Mouse (Mus musculus): Measurements from ENCODE around the gene Ifitm5. TPM values are rescaled to one million over a fixed set of nuclear protein-coding genes. Genes with fewer than 3 reads are reported as not detected.

Ifitm5 gene
- total RNA-seq, 1 experiment from 2014 or later = not detected

DNA sequence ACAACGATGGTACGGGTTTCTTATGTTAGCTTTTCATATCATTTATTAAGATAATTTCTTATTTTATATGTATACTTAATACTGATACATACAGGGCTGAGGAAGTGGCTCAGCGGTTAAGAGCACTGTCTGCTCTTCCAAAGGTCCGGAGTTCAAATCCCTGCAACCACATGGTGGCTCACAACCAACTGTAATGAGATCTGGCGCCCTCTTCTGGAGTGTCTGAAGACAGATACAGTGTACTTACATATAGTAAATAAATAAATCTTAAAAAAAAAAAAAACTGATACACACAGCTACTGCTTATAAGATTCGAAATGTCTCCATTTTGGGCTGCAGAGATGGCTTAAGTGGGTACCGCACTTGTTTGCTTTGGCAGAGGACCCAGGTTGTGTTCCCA lies 42.4 kb downstream of the Ifitm5 start:
- ATAC-seq (replicated peaks; ENCODE audit: low read depth, poor library complexity, severe bottlenecking) = no peak

DNA sequence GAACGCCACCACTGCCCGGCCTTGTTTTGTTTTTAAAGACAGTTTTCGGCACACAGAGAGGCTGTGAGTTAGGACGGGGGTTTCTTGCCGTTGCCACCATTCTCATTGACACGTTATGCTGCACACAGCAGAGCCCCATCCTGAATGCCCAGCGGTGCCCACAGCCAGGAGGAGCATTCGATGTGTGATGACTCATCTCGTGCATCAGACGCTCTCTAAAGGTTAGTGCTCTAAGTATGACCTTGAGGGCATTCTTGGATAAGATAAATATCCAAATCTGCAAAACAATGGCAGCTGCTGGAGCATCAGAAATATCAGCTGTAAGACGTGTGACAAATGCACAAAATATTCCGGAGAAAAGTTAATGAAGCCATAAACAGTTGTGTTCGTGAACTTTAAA lies 43.0 kb downstream of the Ifitm5 start:
- ATAC-seq (replicated peaks; ENCODE audit: low read depth, poor library complexity, severe bottlenecking) = no peak

DNA sequence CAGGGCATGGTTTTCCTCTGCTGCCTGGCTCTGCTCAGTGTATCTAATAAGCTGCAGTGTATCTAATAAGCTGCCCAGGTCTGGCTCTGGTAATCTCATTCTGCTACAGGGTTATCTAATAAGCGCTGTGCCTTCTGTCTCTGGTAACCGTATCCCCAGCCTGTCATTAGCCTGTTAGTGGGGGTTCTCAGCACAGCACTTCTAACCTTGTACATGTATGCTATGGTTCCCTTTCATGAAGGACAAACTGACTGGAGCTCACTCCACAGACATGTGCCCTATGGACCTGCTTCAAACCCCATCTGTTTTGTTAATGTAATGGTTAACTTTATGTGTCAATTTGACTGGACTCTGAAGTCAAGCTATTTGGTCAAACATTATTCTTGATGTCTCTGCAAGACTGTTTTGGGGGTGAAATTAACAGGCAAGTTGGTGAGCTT lies 44.4 kb downstream of the Ifitm5 start:
- ATAC-seq (replicated peaks; ENCODE audit: low read depth, poor library complexity, severe bottlenecking) = no peak

DNA sequence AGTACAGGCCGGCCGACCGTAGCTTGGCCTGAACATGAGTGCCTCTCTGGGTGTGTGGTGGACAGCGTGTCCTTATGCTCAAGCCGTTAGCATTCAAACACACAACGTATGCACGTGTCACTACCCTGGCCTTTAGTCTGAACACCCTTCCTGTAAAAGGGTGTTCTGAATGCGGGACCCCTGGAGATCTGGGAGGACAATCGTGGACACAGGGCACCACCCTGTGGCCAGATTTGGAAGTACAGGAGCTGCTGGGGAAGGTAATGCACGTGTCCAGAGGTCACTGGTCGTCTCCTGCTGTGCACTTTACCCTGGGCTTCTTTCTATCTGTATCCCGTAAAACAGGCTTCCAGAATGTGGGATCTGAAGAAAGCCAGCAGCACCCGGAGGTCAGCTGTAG lies 46.9 kb downstream of the Ifitm5 start:
- ATAC-seq (replicated peaks; ENCODE audit: low read depth, poor library complexity, severe bottlenecking) = peak; percentile 86

DNA sequence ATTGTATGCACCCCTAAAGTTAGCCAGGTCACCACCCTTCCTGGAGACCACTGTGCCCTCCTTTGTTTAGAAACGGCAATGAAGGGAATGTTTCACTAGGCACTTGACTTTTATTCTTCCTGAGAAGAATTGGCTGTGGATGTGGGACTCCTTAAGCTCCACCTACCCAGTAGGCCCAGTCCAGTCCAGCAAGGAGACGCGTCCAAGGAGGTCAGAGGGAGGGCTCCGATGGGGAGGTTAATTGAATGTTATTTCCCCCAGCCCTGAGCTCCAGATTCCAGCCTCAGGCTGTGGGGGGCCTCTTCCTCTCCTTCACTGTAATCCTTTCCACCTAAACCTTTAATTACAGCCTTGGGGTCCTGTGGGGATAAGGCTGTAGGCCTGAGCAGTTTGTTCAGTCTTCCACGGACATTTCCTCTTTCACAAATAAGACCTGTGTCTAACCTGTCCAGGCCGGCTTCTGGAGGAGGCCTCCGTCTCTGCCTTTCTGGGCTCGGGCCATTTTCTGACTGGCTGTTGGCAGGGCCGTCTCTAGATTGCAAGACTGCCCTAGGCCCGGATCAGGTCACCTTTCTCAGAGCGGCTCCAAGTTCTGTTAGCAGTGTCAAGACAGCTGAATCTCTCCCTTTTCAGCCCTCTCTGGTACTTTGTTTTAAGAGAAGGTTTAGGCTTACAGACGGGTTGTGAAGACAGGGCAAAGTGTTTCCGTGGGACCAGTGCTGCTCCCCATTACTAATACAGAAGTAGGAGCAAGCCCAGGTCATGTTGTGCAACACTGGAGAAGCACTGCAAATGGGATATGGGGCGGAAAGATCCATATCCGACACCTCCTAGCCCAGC lies 47.8 kb downstream of the Ifitm5 start:
- no peak for ATAC-seq (replicated peaks; ENCODE audit: low read depth, poor library complexity, severe bottlenecking)

DNA sequence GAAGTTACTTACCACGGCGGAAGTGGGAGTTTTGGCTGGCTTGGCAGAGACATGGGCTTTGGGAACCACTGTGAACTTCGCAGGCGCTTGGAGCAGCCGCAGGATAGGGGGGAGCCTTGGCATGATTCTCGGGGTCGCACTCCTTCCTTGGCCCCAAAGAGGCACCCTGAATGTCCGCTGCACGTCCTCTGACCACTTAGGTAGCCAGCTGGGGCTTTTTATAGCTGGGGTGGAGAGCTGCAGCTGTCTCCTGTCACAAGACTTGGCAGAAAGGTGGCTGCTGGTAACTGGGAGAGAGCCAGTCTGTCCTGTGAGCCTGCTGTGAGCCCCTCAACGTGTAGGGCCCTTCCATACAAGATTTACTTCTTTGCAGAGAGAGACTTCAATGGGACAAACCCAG lies 49.9 kb downstream of the Ifitm5 start, which contains the start of gene Cox8b:
TSS of gene Cox8b (minus strand) at position 227 of the 400 bp plus-strand sequence.
- ATAC-seq (replicated peaks; ENCODE audit: low read depth, poor library complexity, severe bottlenecking) = no peak

DNA sequence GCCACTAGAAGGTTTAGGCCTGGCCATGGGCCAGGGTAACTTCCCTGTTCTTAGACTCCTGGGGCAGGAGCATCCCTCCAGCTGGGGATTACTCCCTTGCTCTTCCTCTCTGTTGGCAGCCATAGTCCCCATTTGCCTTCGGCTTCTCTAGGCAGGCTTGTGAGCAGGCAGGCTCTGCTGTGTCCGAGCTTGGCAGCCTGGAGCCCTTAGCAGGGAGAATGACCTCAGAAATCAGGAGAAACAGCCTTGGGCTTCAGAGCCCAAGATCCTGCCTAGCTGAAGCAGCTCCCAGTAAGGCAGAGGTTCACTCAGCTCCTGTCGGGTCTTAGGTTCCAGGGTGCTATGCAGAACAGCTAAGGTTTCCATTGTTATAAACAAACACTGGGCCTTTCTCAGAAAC lies 51.0 kb downstream of the Ifitm5 start:
- ATAC-seq (replicated peaks; ENCODE audit: low read depth, poor library complexity, severe bottlenecking) = no peak

Other genes starting within 250 kb of the Ifitm5 start
- not detected in 2 replicates for gene Cyp2e1, start 186.6 kb downstream of the Ifitm5 start, total RNA-seq (2017)
- 0.15 and 0.23 TPM in 2 replicates for gene Syce1, start 162.4 kb downstream of the Ifitm5 start, total RNA-seq (2017)
- gene Zfp941, start 128.1 kb downstream of the Ifitm5 start, total RNA-seq (2017) = 1.5 and 3.0 TPM in 2 replicates
- not detected in 2 replicates for gene Urah, start 115.3 kb downstream of the Ifitm5 start, total RNA-seq (2017)
- not detected in 2 replicates for gene Scgb1c1, start 104.7 kb downstream of the Ifitm5 start, total RNA-seq (2017)
- gene Odf3, start 102.5 kb downstream of the Ifitm5 start, total RNA-seq (2017) = not detected in 2 replicates
- 0.50 TPM in 1 of 2 replicates, not detected in the other for gene Gm45785, start 94.0 kb downstream of the Ifitm5 start, total RNA-seq (2017)
- gene Ric8a, start 93.3 kb downstream of the Ifitm5 start, total RNA-seq (2017) = 36.0 and 38.0 TPM in 2 replicates
- 13.8 and 24.0 TPM in 2 replicates for gene Bet1l, start 92.7 kb downstream of the Ifitm5 start, total RNA-seq (2017)
- gene Psmd13, start 68.3 kb downstream of the Ifitm5 start, total RNA-seq (2017) = 182 and 184 TPM in 2 replicates
- gene Sirt3, start 68.0 kb downstream of the Ifitm5 start, total RNA-seq (2017) = 34.3 and 38.6 TPM in 2 replicates
- gene Cox8b, start 49.8 kb downstream of the Ifitm5 start, total RNA-seq (2017) = not detected in 2 replicates
- 0.18 and 0.49 TPM in 2 replicates for gene Nlrp6, start 29.4 kb downstream of the Ifitm5 start, total RNA-seq (2017)
- gene Pgghg, start 8.9 kb downstream of the Ifitm5 start, total RNA-seq (2017) = 8.0 and 12.1 TPM in 2 replicates
- 0.96 TPM in 1 of 2 replicates, not detected in the other for gene Gm45717, start 5.6 kb upstream of the Ifitm5 start, total RNA-seq (2017)
- gene Ifitm2, start 5.7 kb upstream of the Ifitm5 start, total RNA-seq (2017) = 275 and 332 TPM in 2 replicates
- gene Ifitm1, start 16.9 kb upstream of the Ifitm5 start, total RNA-seq (2017) = 120 and 124 TPM in 2 replicates
- gene Ifitm3, start 60.5 kb upstream of the Ifitm5 start, total RNA-seq (2017) = 143 and 146 TPM in 2 replicates
- gene Ifitm6, start 67.6 kb upstream of the Ifitm5 start, total RNA-seq (2017) = 8.2 TPM in 1 of 2 replicates, not detected in the other
- gene Gm17387, start 78.8 kb upstream of the Ifitm5 start, total RNA-seq (2017) = not detected in 2 replicates
- 0.19 and 0.82 TPM in 2 replicates for gene B4galnt4, start 110.8 kb upstream of the Ifitm5 start, total RNA-seq (2017)
- 0.19 and 3.4 TPM in 2 replicates for gene Pkp3, start 127.9 kb upstream of the Ifitm5 start, total RNA-seq (2017)
- 17.7 and 26.1 TPM in 2 replicates for gene Sigirr, start 150.3 kb upstream of the Ifitm5 start, total RNA-seq (2017)
- not detected in 2 replicates for gene Ano9, start 167.5 kb upstream of the Ifitm5 start, total RNA-seq (2017)
- gene Ptdss2, start 172.1 kb upstream of the Ifitm5 start, total RNA-seq (2017) = 12.8 and 16.6 TPM in 2 replicates
- 42.0 and 54.6 TPM in 2 replicates for gene Rnh1, start 222.6 kb upstream of the Ifitm5 start, total RNA-seq (2017)
- 23.5 and 36.8 TPM in 2 replicates for gene Hras, start 243.7 kb upstream of the Ifitm5 start, total RNA-seq (2017)
- 1.2 TPM in 2 replicates for gene Lrrc56, start 243.9 kb upstream of the Ifitm5 start, total RNA-seq (2017)

Data from common myeloid progenitor, adult 5-6 weeks (primary cell).